Mouse (Mus musculus): ENCODE measurements around the gene Ate1.
"Not testable (repeated sequence)": the region's sequence is repeated elsewhere in the genome, so short reads cannot be mapped to it uniquely, and the experiment has no call there.

Ate1 gene

GRCm38 (mm10) chr7:130523451-130523850, 3.3 kb upstream of the Ate1 start:
- DNase-seq (ENCODE audit: low spot score in 2 of 2): no peak

- no peak for DNase-seq (ENCODE audit: low spot score in 2 of 2)
These were observed 748 bp upstream of the Ate1 start for GRCm38 (mm10) chr7:130520812-130521422.

DNA sequence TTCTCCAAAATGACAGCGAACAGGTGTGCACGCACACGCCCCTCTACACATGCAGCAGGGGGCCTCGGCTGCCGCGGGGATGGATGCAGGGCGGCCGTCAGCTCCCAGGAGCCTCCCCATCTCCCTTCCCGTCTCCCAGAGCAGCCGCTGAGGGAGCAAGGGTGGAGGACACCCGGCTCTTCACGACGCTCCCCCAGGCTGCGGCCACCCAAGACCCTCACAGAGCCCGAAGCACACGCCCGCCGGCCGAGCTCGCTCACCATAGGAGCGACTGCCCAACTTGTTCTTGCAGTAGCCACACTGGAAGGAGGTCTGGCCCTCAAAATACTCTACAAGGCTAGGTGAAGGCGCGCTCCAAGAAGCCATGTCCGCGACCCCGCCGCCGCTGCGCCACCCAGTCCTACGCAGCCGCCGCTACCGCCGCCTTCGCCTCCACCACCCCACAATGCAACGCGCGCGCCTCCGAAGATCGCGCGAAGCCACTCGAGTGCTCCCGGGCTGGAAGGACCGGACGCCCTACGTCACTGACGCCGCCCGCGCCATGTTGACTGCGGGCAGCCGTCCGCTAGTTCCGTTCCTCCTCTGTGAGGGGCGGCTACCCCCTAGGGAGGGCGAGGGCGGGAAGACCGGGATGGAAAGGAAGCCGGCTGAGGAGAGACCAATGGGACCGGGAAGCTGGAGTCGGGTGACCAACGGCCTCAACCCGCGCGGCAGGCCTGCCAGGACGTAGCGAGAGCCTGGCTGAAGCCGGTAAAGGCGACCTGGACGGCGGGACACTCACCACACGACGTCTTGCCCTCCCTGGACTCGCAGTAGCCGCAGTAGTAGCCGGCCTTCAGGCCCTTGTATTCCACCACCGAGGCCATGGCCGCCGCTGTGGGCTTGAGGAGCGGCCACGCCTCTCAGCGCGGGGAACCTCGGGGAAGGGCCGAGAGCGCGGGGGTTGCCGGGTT, 797 bp downstream of the Ate1 start:
- DNase-seq (ENCODE audit: low spot score in 2 of 2): peak; percentile 98 to 99

DNA sequence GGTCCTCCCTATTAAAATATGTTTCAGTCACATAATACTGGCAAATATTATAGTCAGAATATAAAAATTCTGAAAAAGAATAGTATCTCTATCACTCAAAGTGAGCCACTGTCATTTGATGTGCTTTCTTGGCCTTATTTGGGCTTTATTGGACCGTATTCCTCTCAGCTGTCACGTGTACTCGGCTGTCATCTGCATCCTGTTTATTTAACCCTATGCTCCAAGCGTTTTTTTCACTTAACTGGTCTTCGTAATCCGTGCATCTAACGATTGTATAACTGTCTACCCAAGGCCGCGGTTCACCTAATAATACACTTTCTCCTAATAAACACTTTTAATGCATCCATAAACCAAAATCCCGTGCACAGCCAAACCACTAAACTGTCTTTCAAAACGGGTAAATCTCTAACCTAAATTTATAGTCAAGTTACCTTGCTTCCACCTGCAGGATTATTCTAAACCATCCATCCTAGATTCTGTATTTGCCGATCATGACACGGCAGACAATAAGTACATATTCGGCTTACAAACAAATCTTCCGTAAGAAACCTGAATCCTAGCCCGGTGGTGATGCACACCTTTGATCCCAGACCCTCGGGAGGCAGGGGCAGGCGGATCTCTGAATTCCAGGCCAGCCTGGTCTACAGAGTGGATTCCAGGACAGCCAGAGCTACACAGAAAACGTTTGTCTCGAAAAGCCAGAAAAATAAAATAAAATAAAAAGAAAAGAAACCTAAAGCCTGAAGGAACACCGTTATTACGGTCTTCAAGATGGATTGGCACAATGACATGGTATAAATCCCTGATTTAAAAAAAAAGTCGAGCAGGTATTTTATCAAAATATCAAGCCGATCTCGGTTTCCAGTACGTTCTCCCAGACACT, 1.7 kb downstream of the Ate1 start:
- no peak for DNase-seq (ENCODE audit: low spot score in 2 of 2)

DNA sequence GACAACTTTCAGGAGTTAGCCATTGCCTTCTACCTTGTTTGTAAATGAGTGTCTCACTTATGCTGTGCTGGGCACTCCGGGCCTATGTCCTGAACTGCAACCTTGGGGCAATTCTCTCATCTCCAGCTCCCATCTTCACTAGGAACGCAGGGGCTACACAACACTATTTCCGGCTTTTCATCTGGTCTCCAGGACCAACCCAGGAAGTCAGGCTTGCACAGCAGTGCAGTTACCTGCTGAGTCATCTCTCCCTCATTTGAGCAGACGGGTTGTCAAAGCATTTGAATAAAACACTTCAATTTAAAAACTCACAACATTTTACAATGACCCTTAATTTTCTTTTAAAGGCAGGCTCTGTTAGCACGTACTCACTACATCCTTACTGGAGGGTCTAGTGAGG, 9.9 kb downstream of the Ate1 start:
- no peak for DNase-seq (ENCODE audit: low spot score in 2 of 2)

GRCm38 (mm10) chr7:130503006-130503405, 17.2 kb downstream of the Ate1 start:
- no peak for DNase-seq (ENCODE audit: low spot score in 2 of 2)

- no peak for DNase-seq (ENCODE audit: low spot score in 2 of 2)
These were observed 18.7 kb downstream of the Ate1 start for GRCm38 (mm10) chr7:130501499-130501898.

DNA sequence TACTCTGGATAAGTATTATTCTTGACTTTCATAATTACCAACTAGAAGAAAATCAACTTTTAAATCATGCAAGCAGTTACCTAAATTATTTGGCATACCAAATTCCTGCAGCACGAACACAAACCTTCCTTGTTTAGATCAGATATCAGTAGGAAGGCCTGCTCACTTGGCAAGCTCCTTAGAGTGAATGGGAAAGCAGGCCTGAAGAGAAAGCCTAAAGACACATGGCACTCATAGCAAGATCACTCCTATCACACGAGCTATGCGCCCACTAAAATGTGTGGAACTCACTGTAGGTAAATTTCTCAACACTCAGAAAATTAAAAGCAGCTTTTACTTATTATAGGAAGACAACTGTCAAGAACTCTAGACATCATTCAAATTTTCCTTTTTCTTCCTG, 26.8 kb downstream of the Ate1 start:
- no peak for DNase-seq (ENCODE audit: low spot score in 2 of 2)

- no peak for DNase-seq (ENCODE audit: low spot score in 2 of 2)
These were observed 28.1 kb downstream of the Ate1 start for GRCm38 (mm10) chr7:130492026-130492425.

GRCm38 (mm10) chr7:130479003-130479402, 41.2 kb downstream of the Ate1 start:
- not testable (repeated sequence) for DNase-seq (ENCODE audit: low spot score in 2 of 2)

- DNase-seq (ENCODE audit: low spot score in 2 of 2): no peak
These were observed 44.2 kb downstream of the Ate1 start for GRCm38 (mm10) chr7:130475970-130476369.

- no peak for DNase-seq (ENCODE audit: low spot score in 2 of 2)
These were observed 46.3 kb downstream of the Ate1 start for GRCm38 (mm10) chr7:130473881-130474280.

DNA sequence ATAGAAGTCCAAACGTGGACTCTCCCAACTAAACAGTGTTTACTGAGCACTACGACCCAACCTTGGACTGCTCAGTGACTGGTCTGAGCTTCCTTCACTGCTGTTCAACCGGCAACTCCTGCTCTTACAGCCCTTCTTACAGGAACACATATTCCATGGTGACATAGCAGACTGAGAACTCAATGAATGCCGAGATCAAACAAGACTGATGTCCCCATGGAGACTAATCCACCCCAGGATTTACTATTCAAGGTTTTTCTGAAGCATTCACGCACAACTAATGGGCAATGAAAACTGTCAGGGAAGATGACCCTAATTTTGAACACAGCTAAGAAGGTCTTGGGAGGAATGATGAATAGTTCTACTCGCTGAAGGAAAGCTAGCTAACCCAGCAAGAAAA, 47.5 kb downstream of the Ate1 start:
- DNase-seq (ENCODE audit: low spot score in 2 of 2): no peak

DNA sequence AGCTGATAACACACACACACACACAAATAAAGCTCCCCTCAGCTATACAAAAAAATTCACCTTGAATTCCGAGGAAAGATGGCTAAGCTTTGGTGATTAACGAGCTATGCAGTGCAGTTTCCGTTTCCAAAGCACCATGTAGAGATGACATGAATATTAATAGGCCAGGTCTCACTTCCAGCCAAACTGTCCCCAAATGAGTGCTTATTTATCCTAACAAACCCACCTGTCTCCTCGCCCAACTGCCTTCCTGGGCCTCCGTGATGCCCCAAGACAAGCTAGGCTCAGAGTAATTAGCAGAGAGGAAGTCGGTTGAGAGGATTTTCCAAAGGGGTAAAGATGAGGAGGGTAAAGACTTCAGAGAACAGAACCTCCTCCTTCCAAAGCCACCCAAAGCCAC, 49.1 kb downstream of the Ate1 start:
- DNase-seq (ENCODE audit: low spot score in 2 of 2): no peak

DNA sequence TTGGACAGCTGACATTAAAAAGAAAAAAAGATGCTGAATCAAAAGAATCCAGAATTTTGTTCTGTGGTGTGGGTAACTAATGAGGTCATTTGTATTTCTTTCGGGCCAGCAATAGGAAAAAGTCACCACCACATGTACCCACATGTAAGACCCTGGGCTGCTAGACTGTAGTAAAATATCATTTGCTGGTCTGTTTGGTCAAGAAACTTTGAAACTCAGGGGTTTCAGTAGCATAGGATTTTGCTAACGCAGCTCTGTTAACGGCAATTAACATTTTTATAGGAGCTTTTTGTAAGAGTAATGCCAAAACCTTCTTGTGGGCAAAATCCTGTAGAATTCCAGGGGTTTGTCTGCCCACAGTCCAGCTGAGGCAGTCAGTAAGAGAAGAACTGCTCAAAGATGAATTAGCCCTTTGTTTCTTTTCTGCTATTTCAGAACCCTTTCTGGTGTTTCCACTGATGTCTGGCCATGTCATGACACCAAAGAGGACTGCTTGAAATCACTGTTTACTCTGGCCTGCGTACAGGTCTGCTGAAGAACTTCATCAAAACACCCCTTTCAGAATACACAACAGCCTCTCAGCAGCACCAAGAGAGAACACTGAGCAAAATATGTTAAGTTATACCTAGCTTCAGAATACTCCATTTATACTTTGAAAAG, 64.5 kb downstream of the Ate1 start:
- no peak for DNase-seq (ENCODE audit: low spot score in 2 of 2)

DNA sequence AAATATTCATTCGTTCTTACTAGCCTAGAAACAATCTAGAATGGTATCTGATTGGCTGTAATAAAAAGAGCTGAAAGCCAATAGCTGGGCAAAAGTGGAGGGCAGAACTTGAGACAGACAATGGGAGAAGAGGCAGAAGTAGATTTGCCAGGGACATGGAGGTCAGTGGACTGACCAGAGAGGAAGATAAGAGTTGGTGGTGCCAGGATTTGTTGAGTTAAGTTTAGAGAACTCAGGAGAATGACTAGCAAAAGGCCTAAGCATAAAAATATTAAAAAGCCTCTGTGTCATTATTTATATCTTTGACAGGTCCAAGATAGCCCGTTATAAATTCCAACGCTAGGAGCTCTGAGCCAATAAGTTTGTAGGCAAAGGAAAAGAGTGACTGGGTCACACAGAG, 65.9 kb downstream of the Ate1 start:
- DNase-seq (ENCODE audit: low spot score in 2 of 2): no peak

GRCm38 (mm10) chr7:130435776-130436175, 84.4 kb downstream of the Ate1 start:
- no peak for DNase-seq (ENCODE audit: low spot score in 2 of 2)

DNA sequence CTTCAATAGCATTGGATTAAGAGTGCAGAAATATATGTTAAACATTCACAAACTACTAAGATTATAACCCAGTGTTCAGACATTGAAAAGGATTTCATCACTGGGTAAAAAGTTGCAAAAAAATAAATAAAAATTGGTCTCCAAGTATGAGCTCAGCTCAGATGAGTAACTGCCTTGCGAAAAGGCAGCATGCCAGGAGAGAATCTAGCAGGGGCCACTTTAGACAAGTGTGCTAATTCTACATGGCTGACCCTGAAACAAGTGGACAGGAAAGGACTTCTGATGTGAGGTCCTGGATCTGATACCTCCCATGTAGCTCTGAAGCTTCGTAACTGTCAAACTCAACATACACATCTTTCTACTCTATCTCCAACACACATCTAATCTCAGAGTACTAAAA, 88.0 kb downstream of the Ate1 start:
- DNase-seq (ENCODE audit: low spot score in 2 of 2): no peak

DNA sequence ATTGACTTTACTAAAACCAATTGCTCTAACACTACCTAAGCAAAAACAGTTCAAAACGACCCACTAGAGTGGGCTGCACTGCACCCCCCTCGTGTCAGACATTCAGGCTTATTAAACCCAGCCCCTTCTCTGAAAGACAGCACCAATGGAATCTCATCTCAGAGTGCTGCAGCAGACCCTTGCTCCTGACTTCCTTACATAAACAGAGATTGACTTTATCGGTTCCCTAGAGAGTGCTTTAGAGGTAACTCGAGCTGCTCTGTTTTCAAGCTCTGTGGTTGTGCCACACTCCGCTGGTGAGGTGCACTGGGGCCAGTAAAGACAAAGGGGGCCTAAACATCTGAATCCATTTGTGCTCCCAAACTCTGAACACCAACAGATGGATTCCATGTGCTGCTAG, 93.6 kb downstream of the Ate1 start:
- DNase-seq (ENCODE audit: low spot score in 2 of 2): no peak

GRCm38 (mm10) chr7:130425991-130426390, 94.2 kb downstream of the Ate1 start:
- DNase-seq (ENCODE audit: low spot score in 2 of 2): no peak

DNA sequence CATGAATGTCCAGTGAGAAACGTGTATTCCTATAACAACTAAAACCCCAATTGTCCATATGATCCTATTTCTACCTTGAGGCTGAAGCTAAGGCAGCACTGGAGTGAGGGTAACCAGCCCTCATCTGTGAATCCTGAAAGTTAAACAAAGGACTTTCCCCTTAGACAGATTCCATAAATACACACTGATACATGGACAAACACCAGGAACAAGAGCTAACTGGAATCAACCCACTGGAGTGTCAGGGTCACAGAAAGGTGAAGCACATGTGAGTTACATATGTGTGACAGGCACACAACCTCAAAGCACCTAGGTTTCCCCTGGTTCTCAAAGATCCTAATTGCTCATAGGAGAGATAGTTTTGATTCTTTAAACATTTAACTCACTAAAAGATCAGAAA, 100.2 kb downstream of the Ate1 start:
- DNase-seq (ENCODE audit: low spot score in 2 of 2): no peak

DNA sequence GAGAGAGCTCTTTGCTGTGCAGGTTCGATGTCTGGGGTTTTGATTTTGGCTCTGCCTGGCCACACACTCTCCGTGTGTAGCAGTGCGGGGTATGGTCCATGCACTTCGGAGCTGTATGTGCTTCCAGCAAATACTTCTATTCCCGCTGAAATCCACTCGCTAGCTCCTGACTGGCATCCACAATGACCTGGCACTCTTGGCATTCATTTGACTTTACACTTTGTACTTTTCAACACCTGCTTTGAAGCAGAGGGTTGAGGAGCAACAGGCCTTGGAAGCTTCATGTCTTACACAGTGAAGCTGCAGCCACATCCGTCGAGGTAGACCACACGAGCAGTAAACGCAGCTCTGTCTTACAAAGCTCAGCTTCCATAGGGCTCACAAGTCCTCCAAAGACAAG, 112.5 kb downstream of the Ate1 start:
- DNase-seq (ENCODE audit: low spot score in 2 of 2): no peak
